Mouse (Mus musculus) ovary, adult 18-20 months (tissue): ENCODE data around the gene Golt1b.

Source experiments
- DNase-seq: peaks from one replicate; pipeline ENCODE4 v3.0.0; 2022; ENCODE audit warnings: low spot score, mixed read lengths

Golt1b gene

GRCm38 (mm10) chr6:142384521-142384920 is 2.5 kb upstream of the Golt1b start:
- DNase-seq, result no peak

GRCm38 (mm10) chr6:142386285-142387010 is 573 bp upstream of the Golt1b start:
- DNase-seq, result no peak

- no peak for DNase-seq
These were observed 792 bp downstream of the Golt1b start for GRCm38 (mm10) chr6:142387755-142388271.

GRCm38 (mm10) chr6:142389101-142389500 is 2.1 kb downstream of the Golt1b start:
- no peak for DNase-seq

- no peak for DNase-seq
These were observed 5.3 kb downstream of the Golt1b start for GRCm38 (mm10) chr6:142392312-142392711.

GRCm38 (mm10) chr6:142394669-142395068 is 7.6 kb downstream of the Golt1b start:
- no peak for DNase-seq

GRCm38 (mm10) chr6:142395756-142396155 is 8.7 kb downstream of the Golt1b start:
- DNase-seq, result no peak

GRCm38 (mm10) chr6:142411140-142411539 is 24.1 kb downstream of the Golt1b start:
- DNase-seq, result no peak

- DNase-seq, result no peak
These were observed 26.0 kb downstream of the Golt1b start, which contains the start of gene Spx for GRCm38 (mm10) chr6:142412906-142413491. Gene Spx (plus strand): TSS chr6:142413441.

- no peak for DNase-seq
These were observed 26.8 kb downstream of the Golt1b start for GRCm38 (mm10) chr6:142413845-142414244.

GRCm38 (mm10) chr6:142414597-142414996 is 27.6 kb downstream of the Golt1b start:
- DNase-seq, result no peak

- DNase-seq, result no peak
These were observed 38.0 kb downstream of the Golt1b start for GRCm38 (mm10) chr6:142424976-142425375.

- no peak for DNase-seq
These were observed 42.1 kb downstream of the Golt1b start for GRCm38 (mm10) chr6:142429072-142429471.

GRCm38 (mm10) chr6:142451381-142451780 is 64.4 kb downstream of the Golt1b start:
- DNase-seq, result no peak

- DNase-seq, result no peak
These were observed 66.3 kb downstream of the Golt1b start for GRCm38 (mm10) chr6:142453311-142453710.
